Mouse (Mus musculus) E14TG2a.4 (cell line): ENCODE measurements around the gene Itpkb.

Experiments used
- CTCF ChIP-seq: conservative IDR thresholded peaks from 2 replicates; pipeline ENCODE4 v1.5.1; 2014; ENCODE audit warnings: low read length
- NANOG ChIP-seq: IDR thresholded peaks from 2 replicates; pipeline ENCODE4 v1.6.1; 2014; ENCODE audit warnings: borderline replicate concordance, low read length, mixed read lengths
- POU5F1 ChIP-seq: IDR thresholded peaks from 2 replicates; pipeline ENCODE4 v1.6.1; 2014; ENCODE audit warnings: low read length, borderline replicate concordance

- TF ChIP-seq CTCF = no peak
- no peak for TF ChIP-seq POU5F1
- no peak for TF ChIP-seq NANOG
Measured at GRCm38 (mm10) chr1:180338358-180338757, 8.1 kb downstream of the Itpkb start.
